Mouse (Mus musculus) liver, embryonic 14.5 days (tissue): ENCODE measurements at regions not wholly inside any gene's neighbourhood (a gene's known extent, or its start where the extent isn't known, plus 50 kb on each side); places are given as distances from the start of the nearest gene placed in this dataset.
A peak's percentile ranks its signal among the peaks of the same experiment; 100 is the strongest.

Experiments used
- ATAC-seq: fragments of 200-750 bp; cut with Nextera tagmentation; 2 replicates; pipeline ENCODE4 v1.8.0; 2017; ENCODE audit warnings: moderate number of reproducible peaks, mild to moderate bottlenecking, moderate library complexity; ENCODE audit not compliant: insufficient read depth
- DNase-seq, 3 experiments: peaks; one replicate each; pipeline ENCODE4 v3.0.0-alpha.2; 2012 to 2013; ENCODE audit warnings: low read depth in 3 of 3, low spot score in 3 of 3
- H3K27ac ChIP-seq: fragments of 300-500 bp; sonication (generic); 2 replicates; pipeline ENCODE4 v1.5.1; 2014; ENCODE audit warnings: moderate library complexity, mild to moderate bottlenecking, control low read depth, inconsistent platforms
- H3K27me3 ChIP-seq: fragments of 300-500 bp; sonication (generic); 2 replicates; pipeline ENCODE4 v1.6.1; 2014; ENCODE audit warnings: mild to moderate bottlenecking, low read length, moderate library complexity; ENCODE audit not compliant: control insufficient read depth, insufficient read depth
- H3K36me3 ChIP-seq: fragments of 300-500 bp; sonication (generic); replicated peaks from 2 replicates; pipeline ENCODE4 v1.6.1; 2014; ENCODE audit warnings: low read depth; ENCODE audit not compliant: control insufficient read depth, insufficient read depth
- H3K4me1 ChIP-seq, 2 experiments: fragments of 200-500 bp in 1 of 2; fragments of 300-500 bp in 1 of 2; sonication (generic) in 1 of 2; replicated peaks; 2 replicates each; pipeline ENCODE4 v1.6.1; 2012 to 2014; ENCODE audit warnings: antibody characterized with exemption in 1 of 2, inconsistent platforms in 1 of 2, low read length in 1 of 2; ENCODE audit not compliant: control insufficient read depth in 2 of 2, insufficient read depth in 2 of 2
- H3K4me2 ChIP-seq: fragments of 300-500 bp; sonication (generic); 2 replicates; pipeline ENCODE4 v1.6.1; 2014; ENCODE audit warnings: low read depth, mild to moderate bottlenecking, control low read depth, moderate library complexity
- H3K4me3 ChIP-seq, 2 experiments: fragments of 200-500 bp in 1 of 2; fragments of 300-500 bp in 1 of 2; sonication (generic) in 1 of 2; 2 replicates each; pipeline ENCODE4 v1.5.1; 2012 to 2014; ENCODE audit warnings: low read depth in 2 of 2, low read length in 2 of 2, mild to moderate bottlenecking in 2 of 2, control low read depth in 1 of 2, inconsistent platforms in 1 of 2, moderate library complexity in 1 of 2; ENCODE audit not compliant: insufficient read depth in 1 of 2
- H3K9ac ChIP-seq: fragments of 300-500 bp; sonication (generic); replicated peaks from 2 replicates; pipeline ENCODE4 v1.6.1; 2014; ENCODE audit warnings: mild to moderate bottlenecking, control low read depth, moderate library complexity
- H3K9me3 ChIP-seq: fragments of 300-500 bp; sonication (generic); 2 replicates; pipeline ENCODE4 v1.6.1; 2016; ENCODE audit warnings: low read length, mixed read lengths; ENCODE audit not compliant: control insufficient read depth
- CTCF ChIP-seq: IDR thresholded peaks from 2 replicates; pipeline ENCODE4 v1.5.1; 2016; ENCODE audit warnings: antibody characterized with exemption, low read depth, control low read depth
- EP300 ChIP-seq: IDR thresholded peaks from 2 replicates; pipeline ENCODE4 v1.6.1; 2016; ENCODE audit warnings: antibody characterized with exemption, low read depth
- WGBS: fragments of 180-500 bp; shearing (Covaris S2); extraction: QIAGEN DNeasy Blood & Tissue Kit; methylation state at CpG from one replicate; pipeline ENCODE4 v1.1.7; 2014; ENCODE audit not compliant: insufficient replicate concordance; 5-methylcytosine and 5-hydroxymethylcytosine counted together

DNA sequence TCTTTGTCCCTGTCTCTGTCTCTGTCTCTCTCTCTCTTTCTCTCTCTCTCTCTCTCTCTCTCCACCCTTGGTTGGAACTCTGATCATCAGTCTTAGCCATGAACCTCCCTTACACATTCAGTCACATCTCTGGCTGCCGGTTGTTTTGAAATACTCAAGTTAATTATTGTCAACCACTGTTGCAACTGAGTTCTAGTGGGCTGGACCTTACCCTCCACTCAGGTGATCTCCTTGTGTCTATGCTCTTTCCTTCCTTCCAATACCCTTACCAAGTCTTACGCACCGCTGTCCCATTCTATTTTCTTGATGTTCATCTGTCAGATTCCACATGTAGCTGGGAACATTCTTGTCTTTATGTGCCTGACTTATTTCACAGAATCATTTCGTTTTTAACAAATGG lies 119.2 kb upstream of the Slc22a23 start:
- Histone ChIP-seq H3K27me3 (no peaks in the 10 kb centered on the region), H3K4me1 (peaks cover 0 to 36% of the 10 kb centered on the region in 2 experiments; a peak in 3 of 4 replicates), H3K27ac (peak overlapping the region; percentile 19), H3K9me3 (no peaks in the 10 kb centered on the region), H3K9ac (no peak overlapping the region), H3K36me3 (no peaks in the 10 kb centered on the region), H3K4me2 (no peak overlapping the region), H3K4me3 (no peak overlapping the region)
- no peak for TF ChIP-seq CTCF
- TF ChIP-seq EP300 = no peak
- WGBS = 66% methylated on average over 4 of the region's 4 CpGs
- ATAC-seq (no peak), DNase-seq (peak in 1 of 3 experiments; percentile 15)

DNA sequence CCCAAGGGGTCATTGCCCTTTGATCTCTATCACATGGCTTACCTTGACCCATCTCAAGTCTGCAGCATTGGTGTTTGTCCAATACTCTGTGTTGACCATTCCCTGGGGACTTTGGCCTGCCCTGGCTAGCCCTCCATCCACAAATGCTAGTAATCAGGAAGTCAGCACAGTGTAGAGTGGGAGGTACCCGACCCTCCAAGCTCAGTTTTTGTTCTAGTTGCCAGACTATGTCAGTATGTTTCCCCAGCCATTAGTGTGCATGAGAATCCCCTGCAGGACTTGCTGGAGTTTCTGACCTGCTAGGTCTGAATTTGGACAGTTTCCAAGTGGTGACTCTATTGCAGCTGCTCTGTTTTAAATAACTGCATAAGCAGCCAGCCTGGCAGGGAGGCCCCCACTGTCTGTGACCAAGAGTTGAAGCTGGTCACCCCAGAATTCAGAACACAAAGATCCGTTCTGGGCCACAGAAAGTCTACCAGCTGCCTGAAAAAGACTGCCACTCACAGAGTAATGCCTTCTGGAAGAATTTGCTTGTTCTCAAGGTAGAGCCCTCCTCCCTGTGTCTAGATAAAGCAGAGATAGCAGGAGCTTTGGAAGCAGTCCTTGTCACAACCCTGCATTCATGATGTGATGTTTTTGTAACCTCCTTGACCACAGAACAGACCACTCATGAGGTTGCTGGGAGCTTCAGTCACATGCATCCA lies 118.0 kb upstream of the Slc22a23 start:
- no peak overlapping the region for H3K9ac ChIP-seq
- TF ChIP-seq EP300 (peak; percentile 16; the same call in 1 of the 2 replicates), CTCF (no peak)
- no peak overlapping the region for H3K4me2 ChIP-seq
- no peaks in the 10 kb centered on the region for H3K36me3 ChIP-seq
- peak; percentile 37 to 53 (median 39) for DNase-seq
- H3K4me3 ChIP-seq = no peak overlapping the region
- H3K27ac ChIP-seq = peak overlapping the region; percentile 4; the same call in 1 of the 2 replicates
- peaks cover 0 to 36% of the 10 kb centered on the region in 2 experiments; a peak in 3 of 4 replicates for H3K4me1 ChIP-seq
- 22% methylated on average over 2 of the region's 2 CpGs for WGBS
- no peaks in the 10 kb centered on the region for H3K27me3 ChIP-seq
- no peaks in the 10 kb centered on the region for H3K9me3 ChIP-seq
- peak; percentile 86 for ATAC-seq

DNA sequence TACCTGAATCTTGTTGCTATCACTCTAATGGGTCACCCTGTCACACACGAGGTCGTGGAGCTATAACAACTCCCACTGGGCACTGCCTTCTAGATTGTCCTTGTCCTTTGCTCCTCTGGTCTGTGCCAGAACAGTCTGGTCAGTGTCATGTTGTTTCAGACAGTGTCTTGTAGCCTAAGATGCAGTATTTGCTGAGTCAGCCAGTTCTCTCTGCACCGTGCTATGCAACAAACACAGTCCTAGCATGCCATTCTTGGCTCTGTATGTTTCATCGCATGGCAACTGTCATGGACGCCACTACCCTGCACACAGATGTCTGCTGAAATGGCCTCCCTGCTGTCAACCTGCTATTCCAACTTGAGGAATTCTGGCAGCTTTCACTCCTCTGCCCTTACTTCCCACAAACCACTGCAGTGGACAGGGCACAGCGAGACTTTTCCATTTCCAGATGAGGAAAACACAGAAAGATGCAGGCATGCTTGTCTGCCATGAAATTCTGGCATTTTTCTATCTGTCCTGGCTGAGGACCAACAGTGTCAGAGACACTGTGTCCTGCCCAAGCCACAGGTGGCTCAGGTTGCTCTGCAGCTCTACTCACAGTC lies 117.3 kb upstream of the Slc22a23 start:
- Histone ChIP-seq H3K4me1 (peaks cover 0 to 36% of the 10 kb centered on the region in 2 experiments; a peak in 3 of 4 replicates), H3K9me3 (no peaks in the 10 kb centered on the region), H3K4me2 (no peak overlapping the region), H3K9ac (no peak overlapping the region), H3K27me3 (no peaks in the 10 kb centered on the region), H3K36me3 (no peaks in the 10 kb centered on the region), H3K4me3 (no peak overlapping the region), H3K27ac (no peak overlapping the region)
- DNase-seq (no peak), ATAC-seq (0 out of 2 replicates have a peak, but pooled peaks have one; percentile 4)
- WGBS = 57% methylated on average over 6 of the region's 6 CpGs
- no peak for TF ChIP-seq CTCF
- TF ChIP-seq EP300 = no peak

DNA sequence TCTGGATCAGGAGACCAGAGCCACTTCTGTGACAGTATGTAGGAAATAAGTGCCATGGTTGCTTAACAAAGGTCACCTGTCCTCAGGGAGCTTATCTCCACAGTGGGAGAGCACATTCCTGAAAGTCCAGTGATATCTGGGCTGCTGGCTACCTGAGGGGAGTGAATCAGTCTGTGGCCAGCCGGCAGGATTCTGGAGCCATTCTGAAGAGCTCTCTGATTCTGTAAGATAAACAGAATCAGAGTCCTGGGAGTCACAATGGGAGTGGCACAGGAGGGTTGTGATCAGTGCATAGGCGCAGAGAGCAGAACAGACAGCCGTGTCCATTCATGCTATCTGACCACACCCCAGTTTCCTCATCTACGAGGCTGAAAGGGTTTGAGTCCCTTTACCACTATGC lies 116.0 kb upstream of the Slc22a23 start:
- DNase-seq = no peak
- peaks cover 0 to 35% of the 10 kb centered on the region in 2 experiments; a peak in 3 of 4 replicates for H3K4me1 ChIP-seq
- no peaks in the 10 kb centered on the region for H3K9me3 ChIP-seq
- no peaks in the 10 kb centered on the region for H3K27me3 ChIP-seq
- H3K4me2 ChIP-seq = no peak overlapping the region
- H3K9ac ChIP-seq = no peak overlapping the region
- H3K27ac ChIP-seq = no peak overlapping the region
- ATAC-seq = no peak
- no peaks in the 10 kb centered on the region for H3K36me3 ChIP-seq
- no peak overlapping the region for H3K4me3 ChIP-seq
- 18% methylated on average over 4 of the region's 4 CpGs for WGBS
- TF ChIP-seq CTCF = no peak
- no peak for TF ChIP-seq EP300

DNA sequence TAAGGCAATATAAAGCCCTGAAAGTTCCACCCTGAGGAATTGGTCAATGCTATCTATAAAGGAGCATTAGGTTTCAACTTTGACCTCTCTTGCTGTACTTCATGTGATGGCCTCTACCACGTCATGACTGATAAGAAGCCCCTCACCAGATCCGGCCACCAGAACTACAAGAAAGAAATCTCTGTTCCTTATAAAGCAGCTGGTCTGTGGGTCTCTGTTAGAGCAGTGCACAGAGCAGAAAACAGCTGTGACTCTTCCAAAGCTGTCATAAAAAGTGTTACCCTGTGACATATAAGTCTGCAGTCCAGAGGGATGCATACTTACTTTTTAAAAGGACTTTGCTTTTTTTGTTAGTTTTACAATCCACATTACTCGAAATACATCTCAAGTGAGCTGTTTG lies 111.1 kb upstream of the Slc22a23 start:
- H3K4me2 ChIP-seq = no peak overlapping the region
- ATAC-seq = no peak
- no peak overlapping the region for H3K9ac ChIP-seq
- H3K9me3 ChIP-seq = no peaks in the 10 kb centered on the region
- DNase-seq = no peak
- H3K4me1 ChIP-seq = no peaks in the 10 kb centered on the region; a peak in 1 of 4 replicates
- TF ChIP-seq CTCF = no peak
- H3K36me3 ChIP-seq = no peaks in the 10 kb centered on the region
- H3K27me3 ChIP-seq = no peaks in the 10 kb centered on the region
- H3K4me3 ChIP-seq = no peak overlapping the region
- H3K27ac ChIP-seq = no peak overlapping the region
- WGBS = 36% methylated on average over 3 of the region's 3 CpGs
